Mouse (Mus musculus): ENCODE measurements around the gene Tas2r129.
"Not testable (repeated sequence)": the region's sequence is repeated elsewhere in the genome, so short reads cannot be mapped to it uniquely, and the experiment has no call there.

Tas2r129 gene

GRCm38 (mm10) chr6:132950802-132951201 is at the start of gene Tas2r129:
TSS of gene Tas2r129 (plus strand) at chr6:132951102.
- Histone ChIP-seq H3K4me1 (replicated peaks; ENCODE audit: low read depth, low read length) (no peaks in the 10 kb centered on the region), H3K4me3 (replicated peaks; ENCODE audit: low read length) (no peak within 1 kb of the TSS), H3K27me3 (ENCODE audit: insufficient read depth, low read length) (no peaks in the 10 kb centered on the region), H3K36me3 (ENCODE audit: insufficient read depth, low read length) (no peaks in the 10 kb centered on the region), H3K9me3 (ENCODE audit: low read length) (no peaks in the 10 kb centered on the region)
- TF ChIP-seq POU5F1 (IDR thresholded peaks at IDR 0.05; ENCODE audit: borderline replicate concordance, low read length), result no peak
- no peak for TF ChIP-seq NANOG (IDR thresholded peaks at IDR 0.05; ENCODE audit: borderline replicate concordance, low read length)
- no peak for TF ChIP-seq CTCF (conservative IDR thresholded peaks at IDR 0.05; ENCODE audit: low read length)

GRCm38 (mm10) chr6:132909351-132909750 is 41.6 kb upstream of the Tas2r129 start, which contains the start of gene Tas2r125:
TSS of gene Tas2r125 (plus strand) at chr6:132909651.
- H3K9me3 ChIP-seq (ENCODE audit: low read length), result no peaks in the 10 kb centered on the region
- no peaks in the 10 kb centered on the region for H3K36me3 ChIP-seq (ENCODE audit: insufficient read depth, low read length)
- no peaks in the 10 kb centered on the region for H3K27me3 ChIP-seq (ENCODE audit: insufficient read depth, low read length)
- no peaks in the 10 kb centered on the region for H3K4me1 ChIP-seq (replicated peaks; ENCODE audit: low read depth, low read length)
- TF ChIP-seq POU5F1 (IDR thresholded peaks at IDR 0.05; ENCODE audit: borderline replicate concordance, low read length) (no peak), CTCF (conservative IDR thresholded peaks at IDR 0.05; ENCODE audit: low read length) (no peak), NANOG (IDR thresholded peaks at IDR 0.05; ENCODE audit: borderline replicate concordance, low read length) (no peak)
- H3K4me3 ChIP-seq (replicated peaks; ENCODE audit: low read length), result no peak within 1 kb of the TSS

- H3K4me3 ChIP-seq (replicated peaks; ENCODE audit: low read length), result not testable (repeated sequence)
- H3K9me3 ChIP-seq (ENCODE audit: low read length), result peaks cover 19% of the 10 kb centered on the region
These were observed 9.5 kb upstream of the Tas2r129 start for GRCm38 (mm10) chr6:132941376-132941775.

GRCm38 (mm10) chr6:132957819-132958218 is 6.9 kb downstream of the Tas2r129 start, which contains the start of gene Tas2r131:
TSS of gene Tas2r131 (minus strand) at chr6:132957919.
- Histone ChIP-seq H3K36me3 (ENCODE audit: insufficient read depth, low read length) (no peaks in the 10 kb centered on the region), H3K4me3 (replicated peaks; ENCODE audit: low read length) (no peak within 1 kb of the TSS), H3K27me3 (ENCODE audit: insufficient read depth, low read length) (no peaks in the 10 kb centered on the region), H3K4me1 (replicated peaks; ENCODE audit: low read depth, low read length) (no peaks in the 10 kb centered on the region), H3K9me3 (ENCODE audit: low read length) (no peaks in the 10 kb centered on the region)
- TF ChIP-seq POU5F1 (IDR thresholded peaks at IDR 0.05; ENCODE audit: borderline replicate concordance, low read length), result no peak
- TF ChIP-seq CTCF (conservative IDR thresholded peaks at IDR 0.05; ENCODE audit: low read length), result no peak
- TF ChIP-seq NANOG (IDR thresholded peaks at IDR 0.05; ENCODE audit: borderline replicate concordance, low read length), result no peak

More at GRCm38 (mm10) chr6:132941376-132941775, 9.5 kb upstream of the Tas2r129 start:
- not testable (repeated sequence) for H3K27me3 ChIP-seq (ENCODE audit: insufficient read depth, low read length); H3K36me3 ChIP-seq (ENCODE audit: insufficient read depth, low read length); H3K4me1 ChIP-seq (replicated peaks; ENCODE audit: low read depth, low read length)

GRCm38 (mm10) chr6:132980865-132981264 is 30.0 kb downstream of the Tas2r129 start, which contains the start of gene Tas2r109:
TSS of gene Tas2r109 (minus strand) at chr6:132980965.
- TF ChIP-seq POU5F1 (IDR thresholded peaks at IDR 0.05; ENCODE audit: borderline replicate concordance, low read length), result no peak
- TF ChIP-seq CTCF (conservative IDR thresholded peaks at IDR 0.05; ENCODE audit: low read length), result no peak
- no peak for TF ChIP-seq NANOG (IDR thresholded peaks at IDR 0.05; ENCODE audit: borderline replicate concordance, low read length)

More at GRCm38 (mm10) chr6:132980865-132981264, 30.0 kb downstream of the Tas2r129 start, which contains the start of gene Tas2r109:
- H3K9me3 ChIP-seq (ENCODE audit: low read length), result no peaks in the 10 kb centered on the region
- H3K4me3 ChIP-seq (replicated peaks; ENCODE audit: low read length), result no peak within 1 kb of the TSS
- H3K4me1 ChIP-seq (replicated peaks; ENCODE audit: low read depth, low read length), result no peaks in the 10 kb centered on the region
- no peaks in the 10 kb centered on the region for H3K27me3 ChIP-seq (ENCODE audit: insufficient read depth, low read length)
- H3K36me3 ChIP-seq (ENCODE audit: insufficient read depth, low read length), result no peaks in the 10 kb centered on the region

Measured in E14TG2a.4 (cell line).